Mouse (Mus musculus): ENCODE results near the gene Smg9. TPM values are rescaled to one million over a fixed set of nuclear protein-coding genes. Genes with fewer than 3 reads are reported as not detected.

Gene Smg9
- polyA plus RNA-seq, 1 experiment from 2014 or later = 17.5 TPM

GRCm38 (mm10) chr7:24446697-24447340 is 47.4 kb downstream of the Smg9 start:
- Histone ChIP-seq H3K9me3 (replicated peaks; ENCODE audit: control insufficient read depth, low read length) (no peaks in the 10 kb centered on the region), H3K9ac (ENCODE audit: low read depth, low read length) (no peak overlapping the region), H3K27me3 (ENCODE audit: control insufficient read depth, insufficient read depth, low read length) (no peaks in the 10 kb centered on the region), H3K36me3 (ENCODE audit: control insufficient read depth, insufficient read depth, low read length) (no peaks in the 10 kb centered on the region), H3K4me3 (ENCODE audit: low read depth, low read length) (no peak overlapping the region), H3K4me2 (no peak overlapping the region), H3K4me1 (ENCODE audit: control insufficient read depth, insufficient read depth, low read length) (no peaks in the 10 kb centered on the region), H3K27ac (ENCODE audit: low read depth, low read length) (no peak overlapping the region)
- ATAC-seq (replicated peaks; ENCODE audit: insufficient number of reproducible peaks, low FRiP score, low TSS enrichment) = no peak
- WGBS (ENCODE audit: insufficient replicate concordance) = 74% methylated on average over 7 of the region's 7 CpGs

GRCm38 (mm10) chr7:24448782-24449517 is 49.5 kb downstream of the Smg9 start:
- 41% methylated on average over 14 of the region's 14 CpGs for WGBS (ENCODE audit: insufficient replicate concordance)
- no peak overlapping the region for H3K4me2 ChIP-seq
- H3K27me3 ChIP-seq (ENCODE audit: control insufficient read depth, insufficient read depth, low read length) = no peaks in the 10 kb centered on the region
- H3K9ac ChIP-seq (ENCODE audit: low read depth, low read length) = no peak overlapping the region
- H3K36me3 ChIP-seq (ENCODE audit: control insufficient read depth, insufficient read depth, low read length) = no peaks in the 10 kb centered on the region
- H3K9me3 ChIP-seq (replicated peaks; ENCODE audit: control insufficient read depth, low read length) = no peaks in the 10 kb centered on the region
- H3K27ac ChIP-seq (ENCODE audit: low read depth, low read length) = no peak overlapping the region
- no peak overlapping the region for H3K4me3 ChIP-seq (ENCODE audit: low read depth, low read length)
- no peaks in the 10 kb centered on the region for H3K4me1 ChIP-seq (ENCODE audit: control insufficient read depth, insufficient read depth, low read length)
- ATAC-seq (replicated peaks; ENCODE audit: insufficient number of reproducible peaks, low FRiP score, low TSS enrichment) = no peak

GRCm38 (mm10) chr7:24450585-24451017 is 51.2 kb downstream of the Smg9 start:
- Histone ChIP-seq H3K4me1 (ENCODE audit: control insufficient read depth, insufficient read depth, low read length) (no peaks in the 10 kb centered on the region), H3K4me3 (ENCODE audit: low read depth, low read length) (no peak overlapping the region), H3K9ac (ENCODE audit: low read depth, low read length) (no peak overlapping the region), H3K36me3 (ENCODE audit: control insufficient read depth, insufficient read depth, low read length) (no peaks in the 10 kb centered on the region), H3K9me3 (replicated peaks; ENCODE audit: control insufficient read depth, low read length) (no peaks in the 10 kb centered on the region), H3K27ac (ENCODE audit: low read depth, low read length) (no peak overlapping the region), H3K27me3 (ENCODE audit: control insufficient read depth, insufficient read depth, low read length) (no peaks in the 10 kb centered on the region), H3K4me2 (no peak overlapping the region)
- no peak for ATAC-seq (replicated peaks; ENCODE audit: insufficient number of reproducible peaks, low FRiP score, low TSS enrichment)
- 52% methylated on average over 9 of the region's 9 CpGs for WGBS (ENCODE audit: insufficient replicate concordance)

- Histone ChIP-seq H3K36me3 (ENCODE audit: control insufficient read depth, insufficient read depth, low read length) (no peaks in the 10 kb centered on the region), H3K4me3 (ENCODE audit: low read depth, low read length) (no peak within 1 kb of the TSS), H3K4me2 (no peak within 1 kb of the TSS), H3K27ac (ENCODE audit: low read depth, low read length) (no peak within 1 kb of the TSS), H3K9ac (ENCODE audit: low read depth, low read length) (no peak within 1 kb of the TSS), H3K9me3 (replicated peaks; ENCODE audit: control insufficient read depth, low read length) (no peaks in the 10 kb centered on the region), H3K27me3 (ENCODE audit: control insufficient read depth, insufficient read depth, low read length) (no peaks in the 10 kb centered on the region), H3K4me1 (ENCODE audit: control insufficient read depth, insufficient read depth, low read length) (no peaks in the 10 kb centered on the region)
- no peak for ATAC-seq (replicated peaks; ENCODE audit: insufficient number of reproducible peaks, low FRiP score, low TSS enrichment)
- WGBS (ENCODE audit: insufficient replicate concordance) = 74% methylated on average over 9 of the region's 9 CpGs
Observed at GRCm38 (mm10) chr7:24451855-24452311, 52.5 kb downstream of the Smg9 start, which contains the start of gene Irgc1. Irgc1 (minus strand) TSS chr7:24452297.

GRCm38 (mm10) chr7:24454199-24454598 is 54.8 kb downstream of the Smg9 start:
- 70% methylated on average over 2 of the region's 2 CpGs for WGBS (ENCODE audit: insufficient replicate concordance)
- Histone ChIP-seq H3K27me3 (ENCODE audit: control insufficient read depth, insufficient read depth, low read length) (no peaks in the 10 kb centered on the region), H3K4me1 (ENCODE audit: control insufficient read depth, insufficient read depth, low read length) (no peaks in the 10 kb centered on the region), H3K36me3 (ENCODE audit: control insufficient read depth, insufficient read depth, low read length) (no peaks in the 10 kb centered on the region), H3K27ac (ENCODE audit: low read depth, low read length) (no peak overlapping the region), H3K9ac (ENCODE audit: low read depth, low read length) (no peak overlapping the region), H3K4me2 (no peak overlapping the region), H3K9me3 (replicated peaks; ENCODE audit: control insufficient read depth, low read length) (no peaks in the 10 kb centered on the region), H3K4me3 (ENCODE audit: low read depth, low read length) (no peak overlapping the region)
- no peak for ATAC-seq (replicated peaks; ENCODE audit: insufficient number of reproducible peaks, low FRiP score, low TSS enrichment)

- Histone ChIP-seq H3K9me3 (replicated peaks; ENCODE audit: control insufficient read depth, low read length) (no peaks in the 10 kb centered on the region), H3K4me1 (ENCODE audit: control insufficient read depth, insufficient read depth, low read length) (0 out of 2 replicates have a peak, but pooled peaks cover 2% of the 10 kb centered on the region), H3K4me2 (no peak overlapping the region), H3K27me3 (ENCODE audit: control insufficient read depth, insufficient read depth, low read length) (no peaks in the 10 kb centered on the region), H3K27ac (ENCODE audit: low read depth, low read length) (no peak overlapping the region), H3K36me3 (ENCODE audit: control insufficient read depth, insufficient read depth, low read length) (no peaks in the 10 kb centered on the region), H3K4me3 (ENCODE audit: low read depth, low read length) (no peak overlapping the region), H3K9ac (ENCODE audit: low read depth, low read length) (no peak overlapping the region)
- no peak for ATAC-seq (replicated peaks; ENCODE audit: insufficient number of reproducible peaks, low FRiP score, low TSS enrichment)
- 76% methylated on average over 5 of the region's 5 CpGs for WGBS (ENCODE audit: insufficient replicate concordance)
Observed at GRCm38 (mm10) chr7:24455726-24456125, 56.3 kb downstream of the Smg9 start.

GRCm38 (mm10) chr7:24457726-24458370 is 58.4 kb downstream of the Smg9 start:
- H3K9ac ChIP-seq (ENCODE audit: low read depth, low read length) = no peak overlapping the region
- WGBS (ENCODE audit: insufficient replicate concordance) = 63% methylated on average over 10 of the region's 10 CpGs
- H3K27ac ChIP-seq (ENCODE audit: low read depth, low read length) = no peak overlapping the region
- H3K27me3 ChIP-seq (ENCODE audit: control insufficient read depth, insufficient read depth, low read length) = no peaks in the 10 kb centered on the region
- peaks cover 8% of the 10 kb centered on the region; the same call in 1 of the 2 replicates for H3K4me1 ChIP-seq (ENCODE audit: control insufficient read depth, insufficient read depth, low read length)
- no peak overlapping the region for H3K4me3 ChIP-seq (ENCODE audit: low read depth, low read length)
- no peaks in the 10 kb centered on the region for H3K36me3 ChIP-seq (ENCODE audit: control insufficient read depth, insufficient read depth, low read length)
- no peak overlapping the region for H3K4me2 ChIP-seq
- no peaks in the 10 kb centered on the region for H3K9me3 ChIP-seq (replicated peaks; ENCODE audit: control insufficient read depth, low read length)
- ATAC-seq (replicated peaks; ENCODE audit: insufficient number of reproducible peaks, low FRiP score, low TSS enrichment) = no peak

- WGBS (ENCODE audit: insufficient replicate concordance) = 69% methylated on average over 5 of the region's 5 CpGs
- no peak overlapping the region for H3K4me2 ChIP-seq
Observed at GRCm38 (mm10) chr7:24459440-24459839, 60.0 kb downstream of the Smg9 start.

More at GRCm38 (mm10) chr7:24459440-24459839, 60.0 kb downstream of the Smg9 start:
- H3K27me3 ChIP-seq (ENCODE audit: control insufficient read depth, insufficient read depth, low read length) = no peaks in the 10 kb centered on the region
- H3K4me1 ChIP-seq (ENCODE audit: control insufficient read depth, insufficient read depth, low read length) = peaks cover 10% of the 10 kb centered on the region; the same call in 1 of the 2 replicates
- H3K9me3 ChIP-seq (replicated peaks; ENCODE audit: control insufficient read depth, low read length) = no peaks in the 10 kb centered on the region
- H3K36me3 ChIP-seq (ENCODE audit: control insufficient read depth, insufficient read depth, low read length) = no peaks in the 10 kb centered on the region
- ATAC-seq (replicated peaks; ENCODE audit: insufficient number of reproducible peaks, low FRiP score, low TSS enrichment) = no peak
- no peak overlapping the region for H3K27ac ChIP-seq (ENCODE audit: low read depth, low read length)
- H3K4me3 ChIP-seq (ENCODE audit: low read depth, low read length) = no peak overlapping the region
- no peak overlapping the region for H3K9ac ChIP-seq (ENCODE audit: low read depth, low read length)

All from heart, embryonic 11.5 days (tissue).